Mouse (Mus musculus) monocyte, adult 2 months (primary cell): ENCODE measurements around the gene Magel2.

ENCODE experiments used
- DNase-seq, 2 experiments: peaks; one replicate each; pipeline ENCODE4 v3.0.0; 2022; ENCODE audit warnings: low spot score in 2 of 2, low read depth in 1 of 2

Gene Magel2

GRCm38 (mm10) chr7:62376510-62377304, at the start of gene Magel2:
Magel2 (plus strand) TSS chr7:62377010.
- no peak for DNase-seq

- DNase-seq, result no peak
Measured at GRCm38 (mm10) chr7:62345411-62345810, 31.4 kb upstream of the Magel2 start.

GRCm38 (mm10) chr7:62346269-62346668, 30.5 kb upstream of the Magel2 start, which contains the start of gene Ndn:
Ndn (plus strand) TSS chr7:62346569.
- DNase-seq, result no peak

GRCm38 (mm10) chr7:62348106-62348803, 28.6 kb upstream of the Magel2 start:
- DNase-seq, result no peak

GRCm38 (mm10) chr7:62348804-62349190, 28.0 kb upstream of the Magel2 start:
- DNase-seq, result no peak

GRCm38 (mm10) chr7:62351266-62351665, 25.5 kb upstream of the Magel2 start:
- no peak for DNase-seq

- DNase-seq, result no peak
Measured at GRCm38 (mm10) chr7:62365039-62365636, 11.7 kb upstream of the Magel2 start.

- no peak for DNase-seq
Measured at GRCm38 (mm10) chr7:62366730-62367129, 10.1 kb upstream of the Magel2 start.

- no peak for DNase-seq
Measured at GRCm38 (mm10) chr7:62375658-62376057, 1.2 kb upstream of the Magel2 start.

- no peak for DNase-seq
Measured at GRCm38 (mm10) chr7:62377313-62377712, 503 bp downstream of the Magel2 start.

GRCm38 (mm10) chr7:62378529-62378928, 1.7 kb downstream of the Magel2 start:
- DNase-seq, result no peak

- no peak for DNase-seq
Measured at GRCm38 (mm10) chr7:62382391-62382790, 5.6 kb downstream of the Magel2 start.

GRCm38 (mm10) chr7:62388291-62388690, 11.5 kb downstream of the Magel2 start:
- DNase-seq, result no peak

GRCm38 (mm10) chr7:62392202-62392601, 15.4 kb downstream of the Magel2 start:
- no peak for DNase-seq

GRCm38 (mm10) chr7:62406573-62407050, 29.8 kb downstream of the Magel2 start:
- DNase-seq, result no peak

- no peak for DNase-seq
Measured at GRCm38 (mm10) chr7:62407803-62408202, 31.0 kb downstream of the Magel2 start.

- DNase-seq, result no peak
Measured at GRCm38 (mm10) chr7:62415222-62415621, 38.4 kb downstream of the Magel2 start.

- no peak for DNase-seq
Measured at GRCm38 (mm10) chr7:62416173-62416572, 39.4 kb downstream of the Magel2 start.

GRCm38 (mm10) chr7:62418346-62418745, 41.5 kb downstream of the Magel2 start:
- no peak for DNase-seq

GRCm38 (mm10) chr7:62419105-62419492, 42.3 kb downstream of the Magel2 start:
- no peak for DNase-seq

- DNase-seq, result peak in 1 of 2 experiments; percentile 18
Measured at GRCm38 (mm10) chr7:62419493-62420360, 42.9 kb downstream of the Magel2 start, which contains the start of gene Mkrn3. Mkrn3 (minus strand) TSS chr7:62420139.
